Mouse (Mus musculus) central nervous system, embryonic 18 days (tissue): ENCODE measurements around the gene Olfr354. TPM values are rescaled to one million over a fixed set of nuclear protein-coding genes. Genes with fewer than 3 reads are reported as not detected.

ENCODE experiments used
- polyA plus RNA-seq: library from polyadenylated mRNA; depleted of rRNA; stranded (reverse); fragments of >200 nt; gene quantifications from 2 replicates; pipeline ENCODE4 v1.2.3, GENCODE M21; 2012; rRNA removed

Olfr354 gene
- not detected in 2 replicates for polyA plus RNA-seq

DNA sequence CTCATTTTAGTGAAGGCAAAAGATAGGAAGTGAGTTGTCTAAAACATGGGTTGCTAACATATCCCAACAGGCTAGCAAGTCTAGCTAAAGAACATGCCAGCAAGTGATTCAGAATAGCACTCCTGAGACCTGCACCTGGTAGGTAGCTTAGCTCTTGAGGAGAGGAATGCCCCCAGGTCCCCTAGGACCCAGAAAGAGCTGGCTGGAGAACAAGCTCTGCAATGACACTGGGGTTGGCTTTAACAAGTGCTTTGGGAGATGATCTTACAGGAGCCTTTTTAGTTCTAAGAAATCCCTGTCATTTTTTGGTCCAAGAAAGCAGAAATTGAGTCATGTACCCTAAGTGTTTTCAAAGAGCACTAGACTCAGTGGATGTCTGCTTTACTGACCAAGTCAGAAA, at the start of gene Olfr354:
Olfr354 (plus strand) TSS at position 301 of the 400 bp plus-strand sequence.

GRCm38 (mm10) chr2:36862560-36862959, 42.9 kb upstream of the Olfr354 start, which contains the start of gene Olfr351:
TSS of gene Olfr351 (minus strand) at chr2:36862660.

GRCm38 (mm10) chr2:36868160-36868559, 37.3 kb upstream of the Olfr354 start, which contains the start of gene Olfr352:
TSS of gene Olfr352 (plus strand) at chr2:36868460.

GRCm38 (mm10) chr2:36892836-36893235, 12.6 kb upstream of the Olfr354 start, which contains the start of gene Olfr353:
TSS of gene Olfr353 (minus strand) at chr2:36892936.

DNA sequence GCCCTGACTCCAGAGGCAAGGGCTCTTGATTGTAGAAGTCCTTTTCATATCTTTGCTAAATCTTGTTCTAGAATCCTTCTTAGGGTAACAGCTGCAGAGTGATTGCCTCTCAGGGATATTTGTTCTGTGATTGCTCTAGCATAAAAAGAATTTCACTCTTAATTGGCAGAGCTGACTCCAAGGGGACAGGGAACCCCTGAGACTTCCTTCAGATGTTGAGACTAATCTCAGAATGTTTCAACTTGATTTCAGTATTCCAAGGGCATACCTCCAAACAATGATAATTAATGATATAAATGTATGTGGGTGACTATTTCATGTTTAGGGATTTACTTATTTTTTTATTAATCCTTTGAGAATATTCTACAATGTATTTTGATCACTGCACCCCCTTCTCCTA, 23.3 kb downstream of the Olfr354 start, which contains the start of gene Olfr355:
Olfr355 (minus strand) TSS at position 101 of the 400 bp plus-strand sequence.

GRCm38 (mm10) chr2:36936821-36937220, 31.3 kb downstream of the Olfr354 start, which contains the start of gene Olfr356:
TSS of gene Olfr356 (plus strand) at chr2:36937121.

Other genes with a start within 250 kb of the Olfr354 start
- gene Olfr346, start 219.9 kb upstream of the Olfr354 start, polyA plus RNA-seq, result not detected in 2 replicates
- not detected in 2 replicates for gene Olfr347, start 173.8 kb upstream of the Olfr354 start, polyA plus RNA-seq
- gene Olfr348, start 121.4 kb upstream of the Olfr354 start, polyA plus RNA-seq, result not detected in 2 replicates
- gene Olfr50, start 115.1 kb upstream of the Olfr354 start, polyA plus RNA-seq, result not detected in 2 replicates
- gene Olfr3, start 88.6 kb upstream of the Olfr354 start, polyA plus RNA-seq, result not detected in 2 replicates
- not detected in 2 replicates for gene Olfr350, start 59.4 kb upstream of the Olfr354 start, polyA plus RNA-seq
- gene Olfr351, start 43.0 kb upstream of the Olfr354 start, polyA plus RNA-seq, result not detected in 2 replicates
- not detected in 2 replicates for gene Olfr352, start 37.2 kb upstream of the Olfr354 start, polyA plus RNA-seq
- gene Olfr353, start 12.7 kb upstream of the Olfr354 start, polyA plus RNA-seq, result not detected in 2 replicates
- gene Olfr355, start 23.2 kb downstream of the Olfr354 start, polyA plus RNA-seq, result not detected in 2 replicates
- gene Olfr356, start 31.4 kb downstream of the Olfr354 start, polyA plus RNA-seq, result not detected in 2 replicates
- gene Olfr357, start 88.1 kb downstream of the Olfr354 start, polyA plus RNA-seq, result not detected in 2 replicates
- not detected in 2 replicates for gene Olfr358, start 103.7 kb downstream of the Olfr354 start, polyA plus RNA-seq
- not detected in 2 replicates for gene Olfr360, start 160.1 kb downstream of the Olfr354 start, polyA plus RNA-seq
- not detected in 2 replicates for gene Olfr361, start 183.6 kb downstream of the Olfr354 start, polyA plus RNA-seq
- gene Olfr362, start 212.2 kb downstream of the Olfr354 start, polyA plus RNA-seq, result not detected in 2 replicates
- not detected in 2 replicates for gene Olfr364-ps1, start 233.6 kb downstream of the Olfr354 start, polyA plus RNA-seq